Mouse (Mus musculus) C2C12 (cell line): ENCODE results near the gene Cyp26b1. TPM values are rescaled to one million over a fixed set of nuclear protein-coding genes. Genes with fewer than 3 reads are reported as not detected.

Experiments
- H3K27me3 ChIP-seq: one replicate; pipeline ENCODE4 v1.6.1; 2011; ENCODE audit not compliant: control insufficient read depth, insufficient read depth, insufficient read length
- H3K36me3 ChIP-seq: one replicate; pipeline ENCODE4 v1.6.1; 2011; ENCODE audit not compliant: control insufficient read depth, insufficient read depth
- H3K4me3 ChIP-seq: one replicate; pipeline ENCODE4 v1.5.1; 2011; ENCODE audit warnings: mild to moderate bottlenecking, control low read depth; ENCODE audit not compliant: poor library complexity, insufficient read depth, severe bottlenecking
- H3K79me2 ChIP-seq: one replicate; pipeline ENCODE4 v1.6.1; 2011; ENCODE audit not compliant: control insufficient read depth, insufficient read depth
- H3K79me3 ChIP-seq: one replicate; pipeline ENCODE4 v1.6.1; 2011; ENCODE audit warnings: low read depth, control low read depth
- H3ac ChIP-seq: one replicate; pipeline ENCODE3; 2011; ENCODE audit warnings: low read depth; ENCODE audit not compliant: control insufficient read depth, insufficient read length
- CEBPB ChIP-seq: IDR thresholded peaks from one replicate; pipeline ENCODE4 v1.6.1; 2011; ENCODE audit warnings: low read depth, mild to moderate bottlenecking, control low read depth, moderate library complexity
- CTCF ChIP-seq: IDR thresholded peaks from one replicate; pipeline ENCODE4 v1.5.1; 2011; ENCODE audit not compliant: control insufficient read depth, insufficient read depth, insufficient read length
- FOSL1 ChIP-seq: IDR thresholded peaks from one replicate; pipeline ENCODE4 v1.8.0; 2011; ENCODE audit warnings: mild to moderate bottlenecking, low read length; ENCODE audit not compliant: poor library complexity, insufficient read depth, severe bottlenecking
- MAX ChIP-seq: IDR thresholded peaks from one replicate; pipeline ENCODE4 v1.6.1; 2011; ENCODE audit warnings: mild to moderate bottlenecking, control low read depth
- MYOD1 ChIP-seq: IDR thresholded peaks from one replicate; pipeline ENCODE4 v1.6.1; 2011; ENCODE audit warnings: low read depth; ENCODE audit not compliant: control insufficient read depth, insufficient read length
- MYOG ChIP-seq: IDR thresholded peaks from one replicate; pipeline ENCODE4 v1.6.1; 2011; ENCODE audit not compliant: control insufficient read depth, insufficient read length; ENCODE audit errors: extremely low read depth
- USF1 ChIP-seq: IDR thresholded peaks from one replicate; pipeline ENCODE4 v1.6.1; 2011; ENCODE audit warnings: low read depth, mild to moderate bottlenecking, control low read depth, moderate library complexity
- polyA plus RNA-seq: library from polyadenylated mRNA; unstranded; fragments of >200 nt; fragmentation: generic; extraction: Trizol; gene quantifications from one replicate; pipeline ENCODE4 v1.2.1, GENCODE M21; 2012; ENCODE audit warnings: missing spikeins

Cyp26b1 gene
- polyA plus RNA-seq, 1 experiment, result 4.4 TPM

DNA sequence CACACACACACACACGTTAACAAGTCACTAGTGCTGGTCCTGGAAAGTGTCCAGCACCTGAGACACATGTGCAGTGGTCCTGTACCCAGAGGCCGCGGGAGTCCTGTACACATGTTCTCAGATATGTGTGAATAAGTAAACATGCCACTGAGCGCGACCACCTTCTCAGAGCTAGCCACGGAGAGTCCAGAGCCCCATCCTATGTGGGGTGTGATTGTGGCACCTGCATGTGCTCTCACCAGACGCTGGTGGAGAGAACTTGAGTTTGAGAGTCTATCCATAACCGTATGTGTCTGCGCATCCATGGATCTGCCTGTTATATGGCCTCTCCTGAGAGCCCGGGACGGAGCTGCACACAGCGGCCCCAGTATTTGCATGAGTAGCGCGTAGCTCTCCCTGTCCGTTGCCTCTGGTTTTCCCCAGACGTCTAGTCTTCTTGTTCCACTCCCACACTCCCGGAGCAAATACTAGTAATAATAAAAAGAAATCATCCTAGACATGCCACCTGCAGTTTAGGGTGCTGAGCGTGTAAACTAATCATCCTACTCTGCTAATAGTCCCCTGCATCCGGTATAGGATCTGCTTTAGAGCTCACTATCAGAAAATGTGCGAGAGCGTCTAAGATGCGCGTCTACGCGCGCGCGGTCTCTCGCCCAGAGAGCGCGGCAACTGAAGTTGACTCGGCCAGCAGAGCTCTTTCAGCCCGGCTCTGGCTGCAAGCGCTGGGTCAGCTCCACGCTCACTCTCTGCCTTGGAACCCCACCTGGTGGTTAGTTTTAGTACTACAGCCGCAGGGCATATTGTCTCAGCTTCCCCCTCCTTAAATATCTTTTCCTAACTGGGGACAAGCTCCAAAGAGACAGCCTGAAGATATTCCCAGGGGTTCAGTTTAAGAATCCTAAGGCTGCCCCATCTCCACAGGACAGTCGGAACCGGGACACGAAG, 3.7 kb downstream of the Cyp26b1 start:
- TF ChIP-seq MAX, result no peak
- no peak for TF ChIP-seq USF1
- TF ChIP-seq CEBPB, result no peak
- peak; percentile 56 for TF ChIP-seq CTCF
- no peak for TF ChIP-seq MYOG
- Histone ChIP-seq H3K36me3 (no peaks in the 10 kb centered on the region), H3K4me3 (no peak overlapping the region), H3K79me2 (no peaks in the 10 kb centered on the region), H3K79me3 (no peaks in the 10 kb centered on the region), H3K27me3 (peaks cover 31% of the 10 kb centered on the region), H3ac (no peak overlapping the region)

DNA sequence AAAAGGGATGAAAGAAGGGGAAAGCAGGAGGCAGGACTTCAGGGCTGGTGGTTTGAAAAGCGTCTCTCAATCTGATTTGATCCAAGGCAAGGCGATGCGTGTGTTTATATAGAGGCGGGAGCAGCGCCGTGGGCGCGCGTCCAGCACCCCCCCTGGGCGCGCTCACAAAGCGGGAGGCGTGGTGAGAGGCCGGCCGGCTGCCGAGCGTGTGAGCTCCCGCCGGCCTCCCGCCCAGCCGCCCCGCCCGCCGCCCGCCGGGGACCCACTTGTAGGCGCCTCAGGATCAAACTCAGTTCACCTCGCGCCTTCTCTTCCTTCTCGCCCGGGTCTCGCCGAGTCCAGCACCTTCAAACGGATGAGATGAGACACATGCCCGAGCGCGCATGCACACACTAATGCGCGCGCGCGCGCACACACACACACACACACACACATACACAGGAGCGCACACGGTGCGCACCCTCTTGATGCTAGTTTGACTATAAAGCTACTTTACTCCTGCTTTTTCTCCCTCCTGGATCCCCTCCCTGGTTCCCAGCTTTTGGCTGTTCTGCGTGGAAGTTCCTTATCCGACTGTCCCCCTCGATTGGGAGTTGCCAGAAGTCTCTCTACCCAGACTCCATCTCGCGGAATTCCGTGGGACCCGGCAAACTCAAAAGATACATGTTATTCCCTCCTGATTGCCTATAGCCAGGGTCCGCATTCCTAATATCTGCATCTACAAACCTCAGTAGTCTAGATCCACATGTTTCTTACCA, 4.6 kb downstream of the Cyp26b1 start:
- no peak for TF ChIP-seq CEBPB
- no peak for TF ChIP-seq USF1
- TF ChIP-seq MYOG, result no peak
- no peak for TF ChIP-seq MAX
- TF ChIP-seq MYOD1, result no peak
- no peak for TF ChIP-seq CTCF
- no peak for TF ChIP-seq FOSL1
- Histone ChIP-seq H3K27me3 (peaks cover 40% of the 10 kb centered on the region), H3K36me3 (no peaks in the 10 kb centered on the region), H3K79me3 (no peaks in the 10 kb centered on the region), H3K79me2 (no peaks in the 10 kb centered on the region), H3ac (peak overlapping the region; percentile 37), H3K4me3 (peak overlapping the region; percentile 18)

DNA sequence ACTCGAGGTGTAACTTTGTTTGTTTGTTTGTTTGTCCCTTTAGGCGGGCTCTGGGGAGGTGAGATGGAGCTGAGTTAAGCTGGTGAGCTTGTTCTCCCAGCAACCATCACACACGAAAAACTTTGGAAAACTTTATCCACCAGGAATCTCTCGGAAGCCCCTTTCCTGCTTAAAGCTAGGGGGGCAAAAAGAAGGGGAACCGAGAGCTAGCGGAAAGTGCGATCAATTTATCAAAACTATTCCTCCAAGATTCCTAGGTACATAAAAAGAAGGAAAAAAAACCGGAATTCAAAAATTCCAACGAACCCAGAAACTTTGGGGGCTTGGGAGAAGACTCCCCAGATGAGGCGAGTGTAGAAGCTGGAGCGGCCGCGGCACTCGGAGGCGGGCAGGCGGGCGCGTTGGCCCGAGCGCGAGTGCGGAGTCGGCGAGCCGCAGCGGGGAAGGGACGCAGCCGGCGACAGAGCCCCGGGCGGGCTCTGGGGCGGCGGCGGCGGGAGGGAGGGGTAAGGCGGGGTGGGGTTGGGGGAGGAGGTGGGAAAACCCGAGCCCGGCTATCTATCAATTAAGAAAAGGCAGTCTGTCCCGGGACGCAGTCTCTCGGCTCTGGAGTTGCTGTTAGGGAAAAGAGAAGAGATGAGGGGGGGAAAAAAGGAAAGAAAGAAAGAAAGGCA, 5.3 kb downstream of the Cyp26b1 start:
- Histone ChIP-seq H3ac (peak overlapping the region; percentile 38), H3K36me3 (no peaks in the 10 kb centered on the region), H3K27me3 (peaks cover 40% of the 10 kb centered on the region), H3K79me3 (no peaks in the 10 kb centered on the region), H3K4me3 (peak overlapping the region; percentile 18), H3K79me2 (no peaks in the 10 kb centered on the region)
- TF ChIP-seq MYOD1 (no peak), CEBPB (no peak), MYOG (no peak), USF1 (no peak), MAX (no peak), FOSL1 (no peak), CTCF (no peak)

DNA sequence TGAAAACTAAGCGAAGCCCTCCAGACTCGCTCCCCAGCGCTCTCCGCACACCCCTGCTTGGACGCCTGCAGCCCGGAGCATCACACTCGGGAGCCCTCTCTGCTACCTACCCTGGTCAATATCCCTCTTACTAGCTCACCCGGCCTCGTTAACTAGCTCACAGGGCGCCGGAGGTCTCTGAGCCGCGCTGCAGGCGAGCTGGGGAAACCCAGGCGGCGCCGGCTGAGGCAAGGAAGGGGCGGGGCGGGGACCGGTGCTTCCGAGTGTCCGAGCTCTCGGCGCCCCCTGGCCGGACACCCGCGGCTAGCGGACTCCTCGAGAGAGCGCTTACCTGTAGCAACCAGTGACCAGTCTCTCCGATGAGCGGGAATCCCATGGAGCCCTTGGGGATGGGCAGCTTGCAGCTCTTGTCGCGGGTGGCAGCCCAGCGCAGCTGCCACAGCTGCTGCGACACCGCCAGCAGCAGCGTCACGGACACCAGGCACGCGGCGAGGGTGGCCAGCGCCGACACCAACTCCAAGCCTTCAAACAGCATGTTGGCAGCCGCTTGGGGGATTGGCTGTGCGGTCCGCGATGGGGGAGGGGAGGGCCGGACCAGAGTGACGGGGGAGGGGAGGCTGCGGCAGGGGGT, 6.1 kb downstream of the Cyp26b1 start:
- Histone ChIP-seq H3ac (peak overlapping the region; percentile 50), H3K4me3 (peak overlapping the region; percentile 18), H3K79me2 (no peaks in the 10 kb centered on the region), H3K36me3 (no peaks in the 10 kb centered on the region), H3K79me3 (no peaks in the 10 kb centered on the region), H3K27me3 (peaks cover 41% of the 10 kb centered on the region)
- TF ChIP-seq MAX (no peak), CTCF (no peak), CEBPB (no peak), FOSL1 (no peak), MYOD1 (no peak), MYOG (no peak), USF1 (no peak)

DNA sequence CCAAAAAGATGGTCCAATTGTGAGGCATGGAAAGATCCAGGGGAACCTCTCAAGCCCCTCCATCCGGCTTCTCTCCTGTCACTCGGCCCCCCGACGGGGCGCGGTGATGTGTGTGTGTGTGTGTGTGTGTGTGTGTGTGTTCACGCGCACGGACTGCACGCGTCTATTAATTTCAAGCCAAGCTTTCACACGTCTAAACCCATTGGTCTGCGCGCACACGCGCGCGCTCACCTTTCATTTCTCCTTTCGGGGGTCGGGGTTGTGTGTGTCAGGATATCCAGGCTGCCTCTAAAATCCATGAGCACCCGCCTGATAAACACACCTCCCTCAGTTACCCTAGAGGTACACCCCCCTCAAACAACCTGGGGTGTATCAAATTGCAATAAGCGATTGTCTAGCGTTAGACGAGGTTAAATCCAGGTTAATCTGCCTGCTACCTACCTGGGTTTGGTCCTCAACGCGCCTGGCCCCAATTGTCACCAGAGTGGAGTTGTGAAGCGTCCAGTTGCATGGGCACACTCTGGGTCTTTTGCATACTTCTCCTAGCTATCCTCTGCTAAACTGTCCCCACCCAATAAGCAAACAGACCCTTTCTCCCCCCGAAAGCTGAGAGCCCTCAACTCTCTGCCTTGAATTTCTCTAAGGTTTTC, 7.0 kb downstream of the Cyp26b1 start:
- H3K27me3 ChIP-seq, result peaks cover 45% of the 10 kb centered on the region
- H3K79me2 ChIP-seq, result no peaks in the 10 kb centered on the region
- no peak overlapping the region for H3K4me3 ChIP-seq
- no peak for TF ChIP-seq MYOD1
- TF ChIP-seq MYOG, result no peak
- no peak for TF ChIP-seq CTCF
- no peak for TF ChIP-seq CEBPB
- TF ChIP-seq USF1, result no peak
- no peak for TF ChIP-seq FOSL1
- no peak for TF ChIP-seq MAX
- H3K36me3 ChIP-seq, result no peaks in the 10 kb centered on the region
- no peaks in the 10 kb centered on the region for H3K79me3 ChIP-seq
- no peak overlapping the region for H3ac ChIP-seq
